Mouse (Mus musculus): ENCODE measurements around the gene Gm7361. TPM values are rescaled to one million over a fixed set of nuclear protein-coding genes. Genes with fewer than 3 reads are reported as not detected.

Gm7361 gene
- not detected in 2 replicates for polyA plus RNA-seq (2012; rRNA removed)

DNA sequence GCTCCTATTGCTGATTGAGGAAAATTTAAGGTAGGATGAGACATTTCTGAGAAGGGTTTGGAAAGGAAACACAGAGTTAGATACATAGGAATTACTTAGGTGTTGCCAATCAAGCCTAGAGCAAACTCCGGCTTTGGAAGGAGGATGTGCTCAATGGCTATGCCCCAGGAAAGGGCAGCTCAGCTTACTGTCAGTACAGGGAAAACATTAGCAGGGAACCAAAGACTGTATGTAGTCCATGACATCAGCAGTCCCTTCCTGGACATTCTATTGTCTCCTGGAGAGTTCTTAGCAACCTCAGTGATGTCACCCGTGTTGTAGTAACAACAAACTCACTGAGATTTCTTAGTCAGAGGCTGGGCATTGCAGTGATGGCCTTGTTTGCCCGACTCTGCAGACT, at the start of gene Gm7361:
Gm7361 (plus strand) TSS at position 301 of the 400 bp plus-strand sequence.

Other genes starting within 250 kb of the Gm7361 start
- gene Gm5862, start 234.8 kb upstream of the Gm7361 start, polyA plus RNA-seq (2012; rRNA removed) = not detected in 2 replicates
- not detected in 2 replicates for gene Speer4a, start 218.1 kb upstream of the Gm7361 start, polyA plus RNA-seq (2012; rRNA removed)
- not detected in 2 replicates for gene Gm7347, start 199.1 kb upstream of the Gm7361 start, polyA plus RNA-seq (2012; rRNA removed)
- gene Gm10471, start 168.4 kb upstream of the Gm7361 start, polyA plus RNA-seq (2012; rRNA removed) = not detected in 2 replicates
- not detected in 2 replicates for gene 5031410I06Rik, start 152.3 kb upstream of the Gm7361 start, polyA plus RNA-seq (2012; rRNA removed)
- gene Gm10220, start 136.3 kb upstream of the Gm7361 start, polyA plus RNA-seq (2012; rRNA removed) = not detected in 2 replicates

All from colon, adult 2 months (tissue).